Mouse (Mus musculus): ENCODE measurements around the gene Rora. TPM values are rescaled to one million over a fixed set of nuclear protein-coding genes. Genes with fewer than 3 reads are reported as not detected.

Rora gene
- polyA plus RNA-seq, 1 experiment from 2014 or later = 18.6 TPM

DNA sequence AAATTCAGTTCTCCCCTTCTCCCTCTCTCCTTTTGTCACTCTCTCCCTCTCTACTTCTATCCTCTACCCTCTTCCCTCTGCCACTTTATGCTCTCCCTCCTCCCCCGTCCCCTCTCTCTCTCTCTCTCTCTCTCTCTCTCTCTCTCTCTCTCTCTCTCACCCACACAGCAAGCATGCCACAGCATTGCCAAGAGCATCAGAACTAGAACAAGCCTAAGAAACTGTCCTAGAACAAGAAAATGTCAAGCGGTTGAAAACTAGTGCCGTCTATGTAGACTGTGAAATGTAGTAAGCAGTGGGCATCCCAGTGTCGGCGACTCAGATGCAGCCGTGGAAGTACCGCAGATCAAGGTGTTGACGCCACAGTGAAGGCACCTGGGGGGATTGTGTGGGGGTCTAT, 596.7 kb downstream of the Rora start:
- ATAC-seq (ENCODE audit: insufficient number of reproducible peaks, insufficient read depth, low FRiP score, low TSS enrichment, low read depth) = no peak
- no peaks in the 10 kb centered on the region for H3K9me3 ChIP-seq
- H3K4me2 ChIP-seq = no peak overlapping the region
- 90% methylated on average over 8 of the region's 8 CpGs for WGBS
- H3K4me1 ChIP-seq = peaks cover 13% of the 10 kb centered on the region
- H3K9ac ChIP-seq = no peak overlapping the region
- H3K27me3 ChIP-seq = no peaks in the 10 kb centered on the region
- no peaks in the 10 kb centered on the region for H3K36me3 ChIP-seq
- H3K27ac ChIP-seq = no peak overlapping the region
- H3K4me3 ChIP-seq = no peak overlapping the region

DNA sequence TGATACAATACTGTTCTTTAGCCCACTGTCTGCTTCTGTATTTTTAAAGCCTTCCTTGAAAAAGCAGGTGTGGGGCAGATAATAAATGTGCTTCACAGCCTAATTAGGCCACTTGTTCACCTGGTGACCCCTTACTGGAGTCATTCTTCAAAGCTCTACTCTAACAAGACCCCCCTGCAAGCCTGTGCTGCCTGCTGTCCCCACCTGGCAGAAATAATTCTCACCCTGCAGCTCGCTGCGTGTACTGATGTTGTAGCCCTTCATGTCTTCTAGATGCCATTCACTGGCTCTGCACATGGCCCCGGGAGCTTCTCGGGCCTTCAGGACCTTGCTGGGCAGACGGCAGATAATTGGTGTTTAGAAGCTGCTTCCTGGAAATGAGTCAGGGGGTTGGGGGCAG, 604.9 kb downstream of the Rora start:
- no peaks in the 10 kb centered on the region for H3K27me3 ChIP-seq
- no peak for ATAC-seq (ENCODE audit: insufficient number of reproducible peaks, insufficient read depth, low FRiP score, low TSS enrichment, low read depth)
- H3K36me3 ChIP-seq = no peaks in the 10 kb centered on the region

GRCm38 (mm10) chr9:69259382-69259781, 605.8 kb downstream of the Rora start:
- Histone ChIP-seq H3K27ac (no peak overlapping the region; the same call in 1 of the 2 replicates), H3K4me2 (no peak overlapping the region), H3K9me3 (no peaks in the 10 kb centered on the region), H3K36me3 (no peaks in the 10 kb centered on the region), H3K4me1 (peaks cover 14% of the 10 kb centered on the region), H3K9ac (0 out of 2 replicates have a peak overlapping the region, but pooled peaks have one; percentile 11), H3K4me3 (no peak overlapping the region), H3K27me3 (no peaks in the 10 kb centered on the region)
- 17% methylated on average over 9 of the region's 9 CpGs for WGBS
- 0 out of 2 replicates have a peak, but pooled peaks have one; percentile 48 for ATAC-seq (ENCODE audit: insufficient number of reproducible peaks, insufficient read depth, low FRiP score, low TSS enrichment, low read depth)

More for the DNA sequence above, 604.9 kb downstream of the Rora start:
- Histone ChIP-seq H3K4me3 (no peak overlapping the region), H3K27ac (no peak overlapping the region), H3K4me2 (no peak overlapping the region), H3K4me1 (peaks cover 14% of the 10 kb centered on the region), H3K9ac (no peak overlapping the region), H3K9me3 (no peaks in the 10 kb centered on the region)
- WGBS = 39% methylated on average over 5 of the region's 5 CpGs

- WGBS = 58% methylated on average over 7 of the region's 7 CpGs
- no peak overlapping the region for H3K4me3 ChIP-seq
- H3K9me3 ChIP-seq = no peaks in the 10 kb centered on the region
- 0 out of 2 replicates have a peak, but pooled peaks cover 5% of the 10 kb centered on the region for H3K4me1 ChIP-seq
- H3K4me2 ChIP-seq = no peak overlapping the region
- H3K27me3 ChIP-seq = no peaks in the 10 kb centered on the region
- no peak overlapping the region for H3K9ac ChIP-seq
- no peak for ATAC-seq (ENCODE audit: insufficient number of reproducible peaks, insufficient read depth, low FRiP score, low TSS enrichment, low read depth)
- 0 out of 2 replicates have a peak overlapping the region, but pooled peaks have one; percentile 11 for H3K27ac ChIP-seq
- no peaks in the 10 kb centered on the region for H3K36me3 ChIP-seq
Measured at GRCm38 (mm10) chr9:69265151-69265550, 611.6 kb downstream of the Rora start.

- ATAC-seq (ENCODE audit: insufficient number of reproducible peaks, insufficient read depth, low FRiP score, low TSS enrichment, low read depth) = no peak
- 70% methylated on average over 8 of the region's 8 CpGs for WGBS
- Histone ChIP-seq H3K4me1 (0 out of 2 replicates have a peak, but pooled peaks cover 5% of the 10 kb centered on the region), H3K27ac (no peak overlapping the region), H3K4me2 (no peak overlapping the region), H3K4me3 (no peak overlapping the region), H3K9ac (no peak overlapping the region), H3K27me3 (no peaks in the 10 kb centered on the region), H3K36me3 (no peaks in the 10 kb centered on the region), H3K9me3 (no peaks in the 10 kb centered on the region)
Measured at GRCm38 (mm10) chr9:69270374-69270773, 616.8 kb downstream of the Rora start.

DNA sequence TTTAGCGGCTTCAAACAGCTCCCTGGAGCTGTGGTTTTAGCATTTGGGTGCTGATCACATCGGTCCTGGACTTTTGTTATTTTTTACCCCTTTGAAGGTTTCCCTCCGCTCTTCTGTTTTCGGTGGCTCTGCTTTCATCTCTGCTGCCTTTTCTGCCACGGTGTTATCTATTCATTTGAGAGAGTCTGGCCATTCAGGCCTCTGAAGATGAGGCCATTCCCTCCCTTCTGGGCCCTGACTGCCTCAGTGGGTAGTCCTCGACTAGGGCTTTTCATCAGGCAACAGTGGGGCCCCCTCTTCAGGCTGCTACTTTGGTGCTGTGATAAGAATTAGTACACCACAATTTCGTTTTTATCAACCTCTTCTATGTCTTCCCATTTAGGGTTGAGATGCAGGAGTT, 617.3 kb downstream of the Rora start:
- Histone ChIP-seq H3K27ac (no peak overlapping the region), H3K36me3 (no peaks in the 10 kb centered on the region), H3K4me2 (no peak overlapping the region), H3K9me3 (no peaks in the 10 kb centered on the region), H3K27me3 (no peaks in the 10 kb centered on the region), H3K4me3 (no peak overlapping the region), H3K4me1 (0 out of 2 replicates have a peak, but pooled peaks cover 3% of the 10 kb centered on the region), H3K9ac (no peak overlapping the region)
- WGBS = 62% methylated on average over 7 of the region's 7 CpGs
- no peak for ATAC-seq (ENCODE audit: insufficient number of reproducible peaks, insufficient read depth, low FRiP score, low TSS enrichment, low read depth)

DNA sequence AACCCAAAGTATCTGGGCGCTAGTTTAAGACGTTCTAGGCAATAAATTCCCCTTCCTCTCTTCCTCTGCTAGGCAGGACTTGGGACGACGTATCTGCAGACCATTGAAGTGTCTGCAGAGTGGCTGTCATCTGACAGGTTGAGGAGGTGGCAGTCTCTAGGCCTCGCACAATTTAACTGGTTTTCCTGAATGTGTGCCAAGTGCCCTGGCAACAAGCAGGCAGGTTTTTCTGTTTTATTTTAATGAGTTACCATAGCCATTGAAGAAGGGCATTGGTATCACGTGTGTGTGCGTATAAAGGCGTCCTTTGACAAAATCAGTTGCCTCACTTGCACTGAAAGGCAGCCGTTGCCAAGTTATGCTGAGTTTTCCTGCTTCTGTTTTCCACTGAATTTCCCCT, 619.3 kb downstream of the Rora start:
- Histone ChIP-seq H3K9ac (no peak overlapping the region), H3K27ac (no peak overlapping the region), H3K4me1 (0 out of 2 replicates have a peak, but pooled peaks cover 9% of the 10 kb centered on the region), H3K4me2 (no peak overlapping the region), H3K4me3 (no peak overlapping the region), H3K27me3 (no peaks in the 10 kb centered on the region), H3K9me3 (no peaks in the 10 kb centered on the region), H3K36me3 (no peaks in the 10 kb centered on the region)
- 71% methylated on average over 9 of the region's 9 CpGs for WGBS
- no peak for ATAC-seq (ENCODE audit: insufficient number of reproducible peaks, insufficient read depth, low FRiP score, low TSS enrichment, low read depth)

DNA sequence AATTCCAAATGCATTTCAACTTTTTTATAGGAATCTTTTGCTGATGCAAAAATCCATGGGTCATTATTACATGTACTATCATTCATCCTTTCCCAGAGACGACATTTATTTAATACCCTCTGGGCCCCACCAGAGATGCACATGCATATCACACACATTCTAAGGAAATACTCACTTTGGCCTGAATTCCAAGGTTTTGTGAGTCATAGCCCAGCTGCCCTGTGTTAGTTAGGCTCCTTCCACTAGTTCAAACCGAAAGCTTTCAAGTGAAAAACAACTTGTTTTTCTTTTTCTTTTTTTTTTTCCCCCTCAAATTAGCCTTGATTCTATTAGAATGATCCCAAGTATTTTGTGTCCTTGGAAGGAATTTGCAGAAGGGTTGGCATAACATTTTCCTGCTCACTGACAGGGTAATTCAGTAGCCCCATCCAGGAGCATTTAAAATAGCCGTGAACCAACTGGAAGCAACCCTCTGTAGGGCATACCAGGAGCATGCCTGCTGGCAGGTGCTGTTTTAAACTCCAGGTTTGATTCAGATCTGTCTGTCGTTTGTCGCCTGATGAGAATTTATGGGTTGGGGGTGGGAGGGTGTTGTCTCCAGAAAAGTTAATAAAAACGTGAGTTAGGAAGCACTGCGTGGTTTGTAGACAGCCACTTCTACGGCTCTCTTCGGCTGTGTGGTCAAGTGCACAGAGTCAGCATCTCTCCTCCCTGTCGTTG, 621.3 kb downstream of the Rora start:
- H3K4me3 ChIP-seq = no peak overlapping the region
- H3K36me3 ChIP-seq = no peaks in the 10 kb centered on the region
- H3K27ac ChIP-seq = no peak overlapping the region
- 0 out of 2 replicates have a peak, but pooled peaks cover 9% of the 10 kb centered on the region for H3K4me1 ChIP-seq
- H3K4me2 ChIP-seq = no peak overlapping the region
- H3K9me3 ChIP-seq = no peaks in the 10 kb centered on the region
- H3K27me3 ChIP-seq = no peaks in the 10 kb centered on the region
- no peak overlapping the region for H3K9ac ChIP-seq
- ATAC-seq (ENCODE audit: insufficient number of reproducible peaks, insufficient read depth, low FRiP score, low TSS enrichment, low read depth) = no peak
- WGBS = 63% methylated on average over 10 of the region's 10 CpGs

DNA sequence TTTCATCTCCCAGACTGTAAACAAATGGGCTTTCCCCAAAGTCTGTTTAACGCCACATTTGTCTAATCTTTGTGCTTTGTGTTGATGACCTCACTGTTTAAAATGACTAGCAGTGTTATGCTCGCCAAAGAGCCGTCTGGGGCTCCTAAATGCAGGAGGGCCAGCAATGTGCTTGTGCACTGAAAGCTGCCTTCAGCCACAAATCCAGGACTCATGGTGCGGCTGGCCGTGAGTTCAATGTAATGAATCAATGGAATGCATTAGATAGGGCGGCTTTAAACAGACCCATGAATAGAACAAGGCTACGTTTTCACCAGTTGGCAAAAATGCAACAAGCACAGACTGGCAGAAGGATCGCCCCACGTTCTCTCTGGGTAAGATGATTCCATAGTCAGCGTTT, 623.7 kb downstream of the Rora start:
- H3K27me3 ChIP-seq = no peaks in the 10 kb centered on the region
- 60% methylated on average over 10 of the region's 10 CpGs for WGBS

DNA sequence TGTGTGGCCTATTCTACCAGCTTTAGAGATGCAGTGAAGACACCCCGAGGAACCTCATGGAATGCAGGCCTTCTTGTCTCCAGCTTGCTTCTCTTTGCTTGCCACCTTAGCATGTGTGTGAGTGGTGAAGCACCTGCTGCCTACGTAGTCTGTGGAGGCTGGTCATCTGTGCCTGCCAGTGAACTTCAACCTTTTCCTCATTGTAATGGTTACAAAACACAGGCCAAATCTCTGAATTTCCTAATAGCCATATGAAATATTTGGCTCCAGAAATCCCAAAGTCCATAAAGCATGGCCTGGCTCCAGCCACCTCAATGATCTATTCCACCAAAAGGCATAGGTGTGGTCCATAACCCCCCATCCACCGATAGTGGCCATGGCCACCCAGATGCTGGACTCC, 631.4 kb downstream of the Rora start:
- Histone ChIP-seq H3K4me2 (no peak overlapping the region), H3K9ac (no peak overlapping the region), H3K9me3 (no peaks in the 10 kb centered on the region), H3K4me3 (no peak overlapping the region), H3K27me3 (no peaks in the 10 kb centered on the region), H3K36me3 (no peaks in the 10 kb centered on the region), H3K27ac (no peak overlapping the region), H3K4me1 (peaks cover 13% of the 10 kb centered on the region)
- ATAC-seq (ENCODE audit: insufficient number of reproducible peaks, insufficient read depth, low FRiP score, low TSS enrichment, low read depth) = no peak
- 95% methylated on average over 3 of the region's 3 CpGs for WGBS

More for the DNA sequence above, 623.7 kb downstream of the Rora start:
- Histone ChIP-seq H3K27ac (no peak overlapping the region), H3K4me1 (0 out of 2 replicates have a peak, but pooled peaks cover 9% of the 10 kb centered on the region), H3K36me3 (no peaks in the 10 kb centered on the region), H3K4me2 (no peak overlapping the region), H3K9me3 (no peaks in the 10 kb centered on the region), H3K9ac (no peak overlapping the region), H3K4me3 (no peak overlapping the region)
- no peak for ATAC-seq (ENCODE audit: insufficient number of reproducible peaks, insufficient read depth, low FRiP score, low TSS enrichment, low read depth)

DNA sequence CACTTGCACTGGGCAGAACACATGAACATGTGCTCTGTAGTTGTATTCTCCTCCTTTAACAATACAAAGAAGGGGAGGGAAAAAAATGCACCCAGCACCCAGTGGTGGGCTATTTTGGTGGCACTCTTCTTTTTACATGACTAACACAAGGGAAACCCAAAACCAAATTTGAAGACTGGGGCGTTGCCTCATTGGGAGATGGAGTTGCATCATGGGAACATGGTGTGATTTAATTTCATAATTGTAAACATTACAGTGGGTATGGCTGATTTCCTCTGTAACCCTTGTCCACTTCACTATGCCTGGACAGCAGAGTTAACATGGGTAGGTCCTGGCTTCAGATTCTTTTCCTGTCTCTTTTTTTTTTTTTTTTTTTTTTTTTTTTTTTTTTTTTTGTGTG, 634.5 kb downstream of the Rora start:
- Histone ChIP-seq H3K27ac (no peak overlapping the region), H3K4me2 (no peak overlapping the region), H3K36me3 (no peaks in the 10 kb centered on the region), H3K9ac (no peak overlapping the region), H3K4me1 (peaks cover 41% of the 10 kb centered on the region), H3K4me3 (no peak overlapping the region), H3K9me3 (no peaks in the 10 kb centered on the region), H3K27me3 (peaks cover 6% of the 10 kb centered on the region)
- WGBS = 50% methylated on average over 1 of the region's 1 CpGs
- no peak for ATAC-seq (ENCODE audit: insufficient number of reproducible peaks, insufficient read depth, low FRiP score, low TSS enrichment, low read depth)

GRCm38 (mm10) chr9:69288586-69288985, 635.0 kb downstream of the Rora start:
- Histone ChIP-seq H3K4me3 (no peak overlapping the region), H3K4me2 (peak overlapping the region; percentile 88)
- no peak for ATAC-seq (ENCODE audit: insufficient number of reproducible peaks, insufficient read depth, low FRiP score, low TSS enrichment, low read depth)

More at GRCm38 (mm10) chr9:69288586-69288985, 635.0 kb downstream of the Rora start:
- H3K27me3 ChIP-seq = peaks cover 8% of the 10 kb centered on the region
- peaks cover 46% of the 10 kb centered on the region for H3K4me1 ChIP-seq
- WGBS = 13% methylated on average over 5 of the region's 5 CpGs
- H3K9me3 ChIP-seq = no peaks in the 10 kb centered on the region
- no peaks in the 10 kb centered on the region for H3K36me3 ChIP-seq
- no peak overlapping the region for H3K9ac ChIP-seq
- no peak overlapping the region; the same call in 1 of the 2 replicates for H3K27ac ChIP-seq

Measured in embryonic facial prominence, embryonic 13.5 days (tissue).